Mouse (Mus musculus) CH12.LX (cell line): ENCODE data around the gene Apon. TPM values are rescaled to one million over a fixed set of nuclear protein-coding genes. Genes with fewer than 3 reads are reported as not detected.

Source experiments
- DNase-seq: peaks from one replicate; pipeline ENCODE4 v3.0.0-alpha.2; 2013; ENCODE audit errors: extremely low read depth
- H3K27ac ChIP-seq: 2 replicates; pipeline ENCODE4 v1.5.1; 2012; ENCODE audit warnings: low read depth, mild to moderate bottlenecking, control low read depth, moderate library complexity; ENCODE audit not compliant: insufficient read depth
- H3K27me3 ChIP-seq: replicated peaks from 2 replicates; pipeline ENCODE3; 2012; ENCODE audit warnings: inconsistent platforms
- H3K36me3 ChIP-seq, 2 experiments: replicated peaks in 1 of 2; 2 replicates each; pipeline versions ENCODE3 to v1.6.1; 2012; ENCODE audit warnings: inconsistent platforms in 1 of 2, low read length in 1 of 2, mild to moderate bottlenecking in 1 of 2, mixed read lengths in 1 of 2, moderate library complexity in 1 of 2; ENCODE audit not compliant: control insufficient read depth in 1 of 2, insufficient read depth in 1 of 2
- H3K4me1 ChIP-seq, 2 experiments: 2 replicates each; pipeline ENCODE4 v1.6.1; 2012; ENCODE audit warnings: inconsistent platforms in 1 of 2, moderate library complexity in 1 of 2; ENCODE audit not compliant: insufficient read depth in 2 of 2, control insufficient read depth in 1 of 2
- H3K4me2 ChIP-seq: 2 replicates; pipeline ENCODE4 v1.6.1; 2012; ENCODE audit warnings: low read depth, mild to moderate bottlenecking, control low read depth; ENCODE audit not compliant: poor library complexity, insufficient read depth, severe bottlenecking
- H3K4me3 ChIP-seq, 3 experiments: fragments of 150-350 bp in 1 of 3; sonication (generic) in 1 of 3; replicated peaks in 1 of 3; 2 replicates each; pipeline versions ENCODE3 to v1.5.1; 2011 to 2012; ENCODE audit warnings: low read depth in 2 of 3, low read length in 2 of 3, mild to moderate bottlenecking in 2 of 3, moderate library complexity in 2 of 3, control low read depth in 1 of 3, improper control_type of control experiment in 1 of 3, inconsistent platforms in 1 of 3, mixed read lengths in 1 of 3; ENCODE audit not compliant: poor library complexity in 1 of 3
- H3K79me2 ChIP-seq: replicated peaks from 2 replicates; pipeline ENCODE4 v1.6.1; 2012; ENCODE audit warnings: mild to moderate bottlenecking, moderate library complexity; ENCODE audit not compliant: control insufficient read depth, poor library complexity, insufficient read depth, severe bottlenecking; ENCODE audit errors: extremely low read depth
- H3K9ac ChIP-seq: 2 replicates; pipeline ENCODE4 v1.6.1; 2012; ENCODE audit warnings: low read depth, mild to moderate bottlenecking, control low read depth, moderate library complexity; ENCODE audit not compliant: insufficient read depth
- H3K9me3 ChIP-seq: replicated peaks from 2 replicates; pipeline ENCODE3; 2012; ENCODE audit warnings: low read length, inconsistent platforms, mixed read lengths
- CHD2 ChIP-seq: IDR thresholded peaks from 2 replicates; pipeline ENCODE4 v1.6.1; 2011; ENCODE audit warnings: low read length, improper control_type of control experiment
- E2F4 ChIP-seq: IDR thresholded peaks from 2 replicates; pipeline ENCODE4 v1.6.1; 2011; ENCODE audit warnings: low read depth, low read length, improper control_type of control experiment; ENCODE audit not compliant: insufficient replicate concordance
- EP300 ChIP-seq: IDR thresholded peaks from 2 replicates; pipeline ENCODE4 v1.6.1; 2011; ENCODE audit warnings: low read length, improper control_type of control experiment
- ETS1 ChIP-seq: conservative IDR thresholded peaks from 2 replicates; pipeline ENCODE4 v1.6.1; 2012; ENCODE audit warnings: low read depth, mild to moderate bottlenecking, inconsistent platforms, low read length, improper control_type of control experiment, moderate library complexity
- GABPA ChIP-seq: IDR thresholded peaks from 2 replicates; pipeline ENCODE4 v1.6.1; 2012; ENCODE audit warnings: low read depth, low read length, improper control_type of control experiment, inconsistent platforms; ENCODE audit not compliant: insufficient replicate concordance
- HCFC1 ChIP-seq: IDR thresholded peaks from 2 replicates; pipeline ENCODE4 v1.6.1; 2012; ENCODE audit warnings: low read depth, mild to moderate bottlenecking, inconsistent platforms, low read length, improper control_type of control experiment
- MAX ChIP-seq: IDR thresholded peaks from 2 replicates; pipeline ENCODE4 v1.6.1; 2011; ENCODE audit warnings: low read length, improper control_type of control experiment
- MAZ ChIP-seq: IDR thresholded peaks from 2 replicates; pipeline ENCODE4 v1.6.1; 2012; ENCODE audit warnings: low read depth, mild to moderate bottlenecking, inconsistent platforms, low read length, improper control_type of control experiment, moderate library complexity
- MXI1 ChIP-seq: IDR thresholded peaks from 2 replicates; pipeline ENCODE4 v1.6.1; 2011; ENCODE audit warnings: mild to moderate bottlenecking, low read depth, low read length, improper control_type of control experiment
- NELFE ChIP-seq: IDR thresholded peaks from 2 replicates; pipeline ENCODE4 v1.6.1; 2011; ENCODE audit warnings: low read depth, low read length, improper control_type of control experiment
- NRF1 ChIP-seq: IDR thresholded peaks from 2 replicates; pipeline ENCODE4 v1.6.1; 2014; ENCODE audit warnings: low read depth, mild to moderate bottlenecking, inconsistent platforms, low read length, improper control_type of control experiment, moderate library complexity
- PAX5 ChIP-seq: IDR thresholded peaks from 2 replicates; pipeline ENCODE4 v1.6.1; 2012; ENCODE audit warnings: low read length, inconsistent platforms, mixed read lengths
- RCOR1 ChIP-seq: conservative IDR thresholded peaks from 2 replicates; pipeline ENCODE4 v1.6.1; 2012; ENCODE audit warnings: low read depth, mild to moderate bottlenecking, inconsistent platforms, low read length, improper control_type of control experiment
- SMC3 ChIP-seq: IDR thresholded peaks from 2 replicates; pipeline ENCODE4 v1.6.1; 2011; ENCODE audit warnings: low read depth, low read length, improper control_type of control experiment
- TBP ChIP-seq: conservative IDR thresholded peaks from 2 replicates; pipeline ENCODE4 v1.6.1; 2011; ENCODE audit warnings: low read depth, low read length, improper control_type of control experiment
- UBTF ChIP-seq: IDR thresholded peaks from 2 replicates; pipeline ENCODE4 v1.6.1; 2012; ENCODE audit warnings: low read depth, mild to moderate bottlenecking, inconsistent platforms, low read length, improper control_type of control experiment, moderate library complexity
- USF1 ChIP-seq: IDR thresholded peaks from 2 replicates; pipeline ENCODE4 v1.6.1; 2014; ENCODE audit warnings: low read depth, mild to moderate bottlenecking, inconsistent platforms, low read length, improper control_type of control experiment
- ZMIZ1 ChIP-seq: IDR thresholded peaks from 2 replicates; pipeline ENCODE4 v1.6.1; 2012; ENCODE audit warnings: low read depth, mild to moderate bottlenecking, inconsistent platforms, low read length, improper control_type of control experiment
- ZNF384 ChIP-seq: IDR thresholded peaks from 2 replicates; pipeline ENCODE4 v1.6.1; 2012; ENCODE audit warnings: low read depth, low read length, improper control_type of control experiment, inconsistent platforms
- dilution Hi-C: fragments of 300-500 bp; cut with MboI; formaldehyde crosslinking; loops from 2 replicates; pipeline ENCODE4 v1.14.3; 2020; ENCODE audit warnings: low sequenced_read_pairs; ENCODE audit not compliant: extremely low pct_unique_long_range_greater_than_20kb, extremely low pct_ligation_motif_present
- in situ Hi-C: fragments of 300-500 bp; cut with MboI; formaldehyde crosslinking; loops from 3 replicates; pipeline ENCODE4 v1.14.3; 2019; ENCODE audit warnings: low sequenced_read_pairs, low pct_ligation_motif_present, low pct_unique_long_range_greater_than_20kb, mixed read lengths
- polyA plus RNA-seq: library from polyadenylated mRNA; unstranded; fragments of >175 nt; gene quantifications from 2 replicates; pipeline ENCODE4 v1.2.1, GENCODE M21; 2012; ENCODE audit warnings: low read depth; ENCODE audit not compliant: insufficient read length
- total RNA-seq, 2 experiments: library from RNA; depleted of rRNA; stranded (reverse); fragments of 300-350 nt in 1 of 2; fragments of >200 nt in 1 of 2; gene quantifications; 2 replicates each; pipeline ENCODE4 v1.2.3; 2012 to 2014

Apon gene
- total and polyA plus RNA-seq, 3 experiments, result 0.30 to 0.80 (median 0.62) TPM

GRCm38 (mm10) chr10:128280943-128281342, 27.0 kb downstream of the Apon start:
- DNase-seq, result no peak
- no peak overlapping the region for H3K27ac ChIP-seq
- H3K27me3 ChIP-seq, result no peaks in the 10 kb centered on the region
- in situ Hi-C loops, result no loop called here
- TF ChIP-seq ETS1 (no peak), NELFE (no peak), SMC3 (no peak), TBP (no peak)
- TF ChIP-seq, all 38 proteins: peak for 0
- Histone ChIP-seq H3K9ac (no peak overlapping the region), H3K9me3 (no peaks in the 10 kb centered on the region), H3K36me3 (peaks cover 67 to 94% of the 10 kb centered on the region in 2 experiments), H3K79me2 (no peaks in the 10 kb centered on the region), H3K4me3 (no peak overlapping the region), H3K4me2 (no peak overlapping the region), H3K4me1 (peaks cover 0 to 14% of the 10 kb centered on the region in 2 experiments; a peak in 2 of 4 replicates)
- dilution Hi-C loops, result no loop called here

- TF ChIP-seq ETS1, result no peak
- TF ChIP-seq E2F4, result no peak
- no peak for TF ChIP-seq MAZ
- TF ChIP-seq NRF1, result no peak
- TF ChIP-seq EP300, result no peak
- TF ChIP-seq RCOR1, result no peak
- TF ChIP-seq MXI1, result no peak
- TF ChIP-seq GABPA, result no peak
- no peak for TF ChIP-seq USF1
- TF ChIP-seq HCFC1, result no peak
- TF ChIP-seq UBTF, result no peak
- TF ChIP-seq MAX, result no peak
- no peak for TF ChIP-seq PAX5
- TF ChIP-seq ZNF384, result no peak
- TF ChIP-seq NELFE, result no peak
- no peak for TF ChIP-seq CHD2
- TF ChIP-seq ZMIZ1, result no peak
- Histone ChIP-seq H3K27me3 (no peaks in the 10 kb centered on the region), H3K27ac (no peak overlapping the region), H3K9ac (no peak overlapping the region), H3K4me1 (peaks cover 0 to 22% of the 10 kb centered on the region in 2 experiments; a peak in 2 of 4 replicates), H3K4me3 (no peak overlapping the region), H3K9me3 (no peaks in the 10 kb centered on the region), H3K4me2 (no peak overlapping the region), H3K36me3 (peaks cover 70 to 95% of the 10 kb centered on the region in 2 experiments), H3K79me2 (no peaks in the 10 kb centered on the region)
- in situ Hi-C loops (no loop called here), dilution Hi-C loops (no loop called here)
- no peak for DNase-seq
These were observed 27.8 kb downstream of the Apon start for GRCm38 (mm10) chr10:128281682-128282081.
